Mouse (Mus musculus): Measurements from ENCODE around the gene U2surp. TPM values are rescaled to one million over a fixed set of nuclear protein-coding genes. Genes with fewer than 3 reads are reported as not detected.

The U2surp gene
- 10 to 100 TPM; 34.2 to 39.0 TPM for total RNA-seq (2021)
- long read RNA-seq, experiment 1, full-length matches to known transcripts = 18 of 26 reads
- long read RNA-seq, experiment 1, partial matches to known transcripts = 3 of 26 reads
- long read RNA-seq, experiment 1, other reads (novel, unspliced or antisense) = 5 of 26 reads
- long read RNA-seq, experiment 2, full-length matches to known transcripts = 11 of 16 reads
- long read RNA-seq, experiment 2, partial matches to known transcripts = 0 of 16 reads
- long read RNA-seq, experiment 2, other reads (novel, unspliced or antisense) = 5 of 16 reads

DNA sequence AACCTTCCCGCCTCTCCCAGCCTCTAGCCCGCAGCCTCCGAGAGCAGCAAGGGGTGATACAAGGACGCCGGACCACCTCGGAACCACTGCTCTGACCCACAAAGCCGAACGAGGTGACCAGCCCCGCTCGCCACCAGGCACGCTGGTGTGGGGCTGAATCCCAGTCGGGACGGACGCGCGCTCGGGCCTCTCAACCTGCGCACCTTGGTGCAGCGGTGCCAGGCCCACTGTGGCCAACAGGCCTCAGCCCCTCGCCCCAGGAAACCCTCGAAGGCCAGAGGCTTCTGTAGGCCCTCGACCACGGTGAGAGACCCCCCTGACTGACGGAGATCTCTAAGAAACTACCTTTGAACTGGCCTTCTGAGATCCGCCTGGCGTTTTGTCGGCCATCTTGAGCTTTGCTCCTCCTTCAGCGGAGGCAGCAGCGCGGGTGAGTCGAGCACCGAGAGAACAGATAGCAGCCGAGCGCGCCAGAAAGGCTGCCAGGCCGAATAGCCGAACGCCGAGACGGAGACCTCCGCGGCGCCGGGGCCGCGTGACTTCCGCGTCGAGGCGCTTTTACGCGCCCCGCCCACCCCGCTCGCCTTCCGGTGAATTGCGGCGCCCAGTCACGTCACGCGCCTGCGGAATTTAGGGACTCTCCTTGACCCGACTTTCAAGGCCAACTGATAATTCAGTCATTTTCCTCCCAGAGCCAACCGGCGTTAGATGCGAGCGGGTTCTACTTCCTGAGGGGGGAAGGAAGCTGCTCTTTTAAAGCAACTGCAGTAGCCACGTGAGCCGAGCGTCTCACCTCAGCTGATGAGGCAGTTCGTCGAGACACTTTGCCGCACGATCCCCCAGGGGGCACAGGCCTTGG is at the start of gene U2surp:
Gene U2surp, minus strand, starts transcription at position 525 of the 859 bp plus-strand sequence.
- DNase-seq = peak; percentile 97 to 98
- intact Hi-C loops (cut with DNase I) = loop anchor here (5.0 kb wide), 1 partner anchor 346 kb away; the partner anchor contains the start of gene Atr

DNA sequence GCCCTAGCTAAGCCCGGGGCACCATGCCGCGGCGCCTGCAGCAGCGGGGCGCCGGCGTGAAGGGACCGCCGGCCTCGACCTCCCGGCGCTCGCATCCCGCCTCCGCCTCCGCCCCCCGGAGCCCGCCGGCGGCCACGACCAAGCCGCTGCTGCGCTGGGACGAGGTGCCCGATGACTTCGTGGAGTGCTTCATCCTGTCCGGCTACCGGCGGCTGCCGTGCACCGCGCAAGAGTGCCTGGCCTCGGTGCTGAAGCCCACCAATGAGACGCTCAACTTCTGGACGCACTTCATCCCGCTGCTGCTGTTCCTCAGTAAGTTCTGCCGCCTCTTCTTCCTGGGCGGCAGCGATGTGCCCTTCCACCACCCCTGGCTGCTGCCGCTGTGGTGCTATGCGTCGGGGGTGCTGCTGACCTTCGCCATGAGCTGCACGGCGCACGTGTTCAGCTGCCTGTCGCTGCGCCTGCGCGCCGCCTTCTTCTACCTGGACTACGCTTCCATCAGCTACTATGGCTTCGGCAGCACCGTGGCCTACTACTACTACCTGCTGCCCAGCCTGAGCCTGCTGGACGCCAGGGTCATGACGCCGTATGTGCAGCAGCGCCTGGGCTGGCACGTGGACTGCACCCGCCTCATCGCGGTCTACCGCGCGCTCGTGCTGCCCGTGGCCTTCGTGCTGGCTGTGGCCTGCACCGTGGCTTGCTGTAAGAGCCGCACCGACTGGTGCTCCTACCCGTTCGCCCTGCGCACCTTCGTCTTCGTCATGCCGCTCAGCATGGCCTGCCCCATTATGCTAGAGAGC is 48.3 kb upstream of the U2surp start:
- intact Hi-C loops (cut with DNase I) = loop anchor here (5.0 kb wide), 1 partner anchor 107 kb away; no protein-coding TSS in a partner anchor
- peak; percentile 37 to 42 for DNase-seq

DNA sequence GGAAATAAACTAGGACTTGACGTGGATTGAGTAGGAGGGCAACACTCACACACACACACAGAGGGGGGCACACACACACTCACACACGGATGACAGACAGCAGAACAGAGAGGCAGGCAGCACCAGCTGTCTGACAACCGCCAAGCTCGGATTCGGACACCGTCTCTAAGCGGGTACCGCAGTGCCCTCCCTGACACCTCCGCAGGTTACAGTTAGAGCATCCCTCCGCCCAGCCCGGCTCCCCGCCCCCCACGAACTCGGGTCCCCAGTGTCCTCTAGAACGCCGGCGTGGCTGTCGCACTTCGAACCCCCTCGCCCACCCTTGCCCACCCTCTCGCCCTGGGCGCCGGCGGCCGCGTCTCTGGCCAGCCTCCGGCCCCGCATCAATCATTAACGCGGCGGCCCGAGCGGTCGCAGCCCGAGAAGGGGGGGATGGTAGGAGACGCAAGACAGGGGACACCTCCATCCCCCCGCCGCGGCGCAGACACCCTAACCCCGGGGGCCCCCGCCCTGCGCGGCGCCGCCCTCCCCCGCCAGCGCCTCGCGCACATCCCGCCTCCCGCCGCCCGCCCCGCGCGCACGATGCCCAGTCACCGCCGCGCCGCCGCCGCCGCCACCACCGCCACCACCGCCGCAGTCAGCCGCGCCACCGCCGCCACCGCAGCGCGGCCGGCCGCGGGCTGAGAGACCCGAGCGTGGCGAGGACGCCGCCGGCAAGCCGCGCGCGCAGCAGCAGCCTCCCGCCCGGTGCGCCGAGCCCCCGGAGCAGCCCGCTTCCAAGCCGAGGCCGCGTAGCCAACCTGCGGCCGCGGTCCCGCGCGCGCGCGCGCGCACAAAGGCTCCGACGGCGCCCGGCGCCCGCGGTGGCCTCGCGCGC is 47.5 kb upstream of the U2surp start, which contains the start of gene Paqr9:
Gene Paqr9, plus strand, starts transcription at position 599 of the 877 bp plus-strand sequence.
- DNase-seq = peak; percentile 31 to 51
- intact Hi-C loops (cut with DNase I) = no loop called here

DNA sequence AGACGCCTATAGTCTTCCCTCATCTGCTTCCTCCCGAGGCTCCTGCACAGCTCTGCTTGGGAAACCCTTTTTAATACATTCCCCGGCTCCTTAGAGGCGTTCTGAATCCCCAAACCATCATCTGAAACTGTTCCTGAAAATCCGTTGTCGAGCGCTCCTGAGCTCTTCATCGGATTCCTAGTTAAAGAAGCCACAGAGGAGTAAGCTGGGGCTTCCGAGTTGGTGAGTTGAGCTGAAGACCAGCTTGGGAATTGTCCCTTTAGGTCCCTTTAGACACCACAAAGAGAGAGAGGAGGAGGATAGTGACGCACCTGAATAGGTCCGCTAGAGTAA is 46.9 kb upstream of the U2surp start:
- DNase-seq = no peak
- intact Hi-C loops (cut with DNase I) = no loop called here

DNA sequence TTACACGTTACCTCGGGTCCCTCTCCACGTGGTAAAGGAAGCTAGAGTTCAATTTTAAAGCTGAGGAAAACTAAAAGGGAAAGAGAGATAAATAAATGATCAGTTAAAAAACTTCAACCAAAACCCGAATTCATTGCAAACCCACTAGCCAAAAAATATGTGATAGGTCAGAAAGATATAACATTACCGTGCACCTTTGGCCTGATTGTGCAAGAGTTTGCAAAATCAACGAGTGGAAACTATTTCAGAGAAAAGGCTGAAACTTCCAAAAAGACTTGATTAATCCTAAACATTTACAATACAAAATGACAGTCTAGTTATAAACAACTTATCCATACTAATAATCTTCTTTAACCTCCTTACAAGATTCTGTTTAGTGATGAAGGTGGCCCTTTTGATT is 45.9 kb upstream of the U2surp start:
- DNase-seq = no peak

DNA sequence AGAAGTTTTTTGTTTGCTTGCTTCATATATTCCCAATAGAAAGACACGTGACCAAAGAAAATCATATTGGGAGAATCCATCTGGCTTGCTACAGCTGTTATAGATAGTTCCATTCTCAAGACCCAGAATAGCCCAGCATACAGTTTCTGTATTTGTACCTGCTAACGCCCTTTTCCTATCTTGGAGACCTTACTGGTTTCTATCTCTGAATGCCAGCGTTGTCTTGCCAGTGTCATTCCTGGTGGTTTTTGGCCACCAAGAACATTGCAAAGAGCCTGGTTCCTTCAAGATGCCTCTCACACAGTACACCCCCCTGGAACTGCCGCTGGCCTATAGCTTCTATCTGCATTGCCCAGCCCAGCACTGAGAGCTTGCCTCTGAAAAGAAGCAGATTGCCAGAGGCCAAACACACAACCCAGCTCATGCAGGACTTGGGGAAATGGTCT is 44.3 kb upstream of the U2surp start:
- intact Hi-C loops (cut with DNase I) = no loop called here
- no peak for DNase-seq

More for the DNA sequence above, 45.9 kb upstream of the U2surp start:
- intact Hi-C loops (cut with DNase I) = no loop called here

DNA sequence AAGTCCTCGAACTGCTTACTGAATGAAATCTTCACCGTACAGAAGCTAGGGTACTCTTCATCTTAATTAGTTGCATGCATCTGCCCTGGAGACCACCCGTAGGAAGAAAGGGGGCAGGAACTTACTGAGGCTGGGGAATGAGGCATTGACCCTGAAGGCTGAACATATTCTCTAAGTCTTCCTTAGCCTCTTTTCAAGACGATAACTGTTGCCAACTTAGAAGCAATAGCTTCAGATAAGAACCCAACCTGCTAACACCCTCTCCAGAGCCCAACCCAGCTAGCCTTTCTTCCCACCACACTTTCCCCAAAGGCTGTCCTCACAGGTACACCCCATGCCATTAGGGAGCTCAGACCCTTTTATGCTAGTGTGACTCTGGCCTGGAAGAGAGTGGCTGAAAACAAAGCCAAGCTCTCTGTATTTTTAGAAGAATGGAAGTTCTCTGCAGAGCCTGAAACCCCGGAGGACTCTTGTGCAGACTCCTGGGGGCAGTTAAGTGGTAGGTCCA is 43.5 kb upstream of the U2surp start:
- intact Hi-C loops (cut with DNase I) = no loop called here
- DNase-seq = no peak

DNA sequence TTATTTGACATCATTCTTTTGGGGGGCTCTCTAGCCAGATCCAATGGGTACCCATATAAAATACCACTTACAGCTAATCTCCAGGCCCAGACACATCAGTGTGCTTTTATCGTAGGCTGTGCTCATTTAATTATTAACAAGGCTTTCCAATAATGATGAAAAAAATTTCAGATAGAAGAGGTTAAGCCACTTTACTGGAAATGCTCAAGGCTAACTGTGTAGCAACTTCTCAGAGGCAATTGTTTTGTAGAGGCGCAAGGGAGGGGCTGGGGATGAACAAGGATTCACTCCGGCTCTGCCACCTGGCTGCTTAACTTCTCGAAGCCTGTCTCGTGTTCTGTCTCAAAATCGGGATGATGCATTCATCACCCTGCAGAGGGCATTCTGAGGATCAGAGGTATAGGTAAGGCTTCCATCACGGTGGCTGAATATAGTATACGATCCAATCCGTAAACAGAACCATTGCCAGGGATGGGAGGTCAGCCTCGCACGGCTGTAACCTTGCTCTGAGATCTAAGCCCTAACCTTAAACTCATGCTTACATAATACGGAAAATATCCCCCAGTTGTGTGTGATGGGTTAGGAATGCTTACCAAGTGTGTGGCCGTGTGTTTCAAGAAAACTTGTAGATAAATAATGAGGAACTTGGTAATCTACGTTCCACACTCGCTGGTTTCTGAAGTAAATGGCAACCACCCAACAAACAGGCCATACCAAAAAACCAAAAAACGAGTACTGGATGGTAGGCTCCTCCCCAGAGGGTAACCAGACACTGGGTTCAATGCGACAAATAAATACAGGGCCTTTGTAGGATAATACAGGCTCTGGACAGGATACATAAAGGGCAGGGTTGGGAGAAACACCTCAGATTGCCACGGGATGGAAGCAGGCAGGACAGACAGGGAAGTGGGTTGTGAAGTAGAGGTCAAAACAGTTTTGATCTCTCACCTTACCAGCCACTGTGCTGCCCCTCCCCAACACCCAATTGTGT is 42.7 kb upstream of the U2surp start:
- intact Hi-C loops (cut with DNase I) = no loop called here
- DNase-seq = no peak

DNA sequence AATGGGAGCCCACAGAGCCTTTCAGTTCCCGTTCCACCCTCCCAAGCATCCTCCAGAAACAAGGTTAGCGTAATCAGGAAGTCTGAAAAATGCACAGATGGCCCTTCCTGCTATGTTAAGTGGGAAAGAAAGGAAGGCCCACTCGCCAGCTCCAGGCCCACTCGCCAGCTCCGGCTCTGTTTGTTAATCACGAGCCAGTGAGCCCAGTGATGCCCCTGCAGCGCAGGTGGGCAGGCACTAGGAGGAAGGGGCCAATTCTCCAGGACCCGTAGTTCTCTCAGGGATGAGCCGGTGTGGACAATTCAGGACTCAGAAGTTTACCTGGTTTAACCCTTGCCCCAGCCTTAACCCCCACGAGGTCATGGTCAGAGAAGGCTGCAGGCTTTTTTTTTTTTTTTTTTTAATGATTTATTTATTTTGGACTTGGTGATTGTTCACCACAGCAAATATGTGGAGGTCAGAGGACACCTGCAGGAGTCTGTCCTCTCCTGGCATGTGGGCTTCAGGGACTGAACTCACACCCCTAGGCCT is 40.4 kb upstream of the U2surp start:
- intact Hi-C loops (cut with DNase I) = no loop called here
- no peak for DNase-seq

DNA sequence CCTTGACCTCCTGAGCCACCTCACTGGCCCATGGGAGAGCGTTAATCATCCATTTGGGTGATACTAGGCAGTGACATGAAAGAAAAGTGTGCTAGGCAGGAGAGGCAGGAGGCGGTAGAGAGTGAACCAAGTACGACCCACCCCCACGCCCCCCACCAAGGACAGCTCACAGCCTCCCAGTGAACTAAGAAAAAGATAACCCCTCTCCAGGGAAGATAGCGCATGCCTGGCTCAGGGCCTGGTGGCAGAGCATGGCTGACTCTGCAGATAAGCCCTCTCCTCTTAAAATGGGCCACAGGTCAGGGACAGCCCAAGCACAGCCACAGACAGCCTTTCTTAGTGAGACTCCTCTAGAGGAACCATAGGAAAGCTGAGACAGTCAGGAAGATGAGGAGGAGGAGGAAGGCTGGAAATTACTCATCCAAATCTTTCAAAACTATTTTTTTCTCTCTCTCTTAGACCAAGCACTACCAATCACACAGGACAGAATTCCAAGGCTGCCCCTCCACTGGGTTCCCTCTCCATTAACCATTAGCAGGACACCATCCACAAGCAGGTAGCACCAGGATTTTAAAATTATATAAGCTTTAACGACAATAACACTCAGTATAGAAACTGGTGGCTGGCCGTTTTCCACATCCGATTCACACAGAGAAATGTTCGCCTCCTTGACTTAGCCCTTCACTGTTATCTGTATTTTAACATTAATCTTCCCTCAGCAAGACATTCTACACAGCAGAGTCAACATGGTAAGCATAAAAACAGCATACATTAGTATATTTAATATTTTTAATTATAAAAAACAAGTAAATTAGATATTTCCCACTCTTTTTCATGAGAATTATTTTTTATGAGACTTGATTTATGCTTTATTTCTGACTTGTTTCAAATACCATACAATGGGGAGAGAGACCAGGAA is 39.3 kb upstream of the U2surp start:
- intact Hi-C loops (cut with DNase I) = no loop called here
- peak; percentile 44 to 61 for DNase-seq

DNA sequence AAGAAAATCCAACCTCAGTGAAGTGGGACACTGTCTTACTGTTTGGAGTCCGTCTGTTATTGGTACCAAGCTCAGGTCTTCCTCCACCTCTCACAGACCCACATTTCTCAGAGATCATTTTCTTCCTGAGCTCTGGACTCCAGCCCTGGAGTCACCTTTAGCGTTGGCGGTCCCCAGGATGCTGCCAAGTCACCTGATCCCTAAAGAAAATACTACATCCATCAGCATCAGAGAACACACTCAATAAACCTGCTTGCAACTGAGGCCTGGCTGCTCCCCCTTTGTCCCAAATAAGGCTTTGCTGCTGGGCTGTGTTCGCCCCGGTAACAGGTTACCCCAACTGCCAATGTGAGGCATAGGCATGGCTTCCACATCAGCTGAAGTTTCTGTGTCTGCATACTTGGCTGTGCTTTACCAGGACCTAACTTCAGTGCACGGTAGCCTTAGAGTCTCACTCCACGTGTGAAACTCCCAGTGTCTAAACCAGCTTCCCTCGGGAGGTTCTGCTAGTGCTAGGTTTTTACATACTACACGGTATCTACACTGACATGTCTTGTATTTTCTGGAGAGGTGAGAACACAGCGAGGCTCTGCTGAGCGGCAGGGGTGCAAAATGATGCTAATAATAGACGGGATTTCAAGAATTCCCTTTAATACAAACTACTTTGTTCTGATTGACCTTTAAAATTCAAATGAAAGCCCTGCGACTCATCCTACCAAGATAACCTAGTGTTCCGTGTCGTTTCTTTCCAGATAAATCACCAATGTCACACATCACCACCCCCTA is 38.0 kb upstream of the U2surp start:
- DNase-seq = no peak
- intact Hi-C loops (cut with DNase I) = no loop called here

DNA sequence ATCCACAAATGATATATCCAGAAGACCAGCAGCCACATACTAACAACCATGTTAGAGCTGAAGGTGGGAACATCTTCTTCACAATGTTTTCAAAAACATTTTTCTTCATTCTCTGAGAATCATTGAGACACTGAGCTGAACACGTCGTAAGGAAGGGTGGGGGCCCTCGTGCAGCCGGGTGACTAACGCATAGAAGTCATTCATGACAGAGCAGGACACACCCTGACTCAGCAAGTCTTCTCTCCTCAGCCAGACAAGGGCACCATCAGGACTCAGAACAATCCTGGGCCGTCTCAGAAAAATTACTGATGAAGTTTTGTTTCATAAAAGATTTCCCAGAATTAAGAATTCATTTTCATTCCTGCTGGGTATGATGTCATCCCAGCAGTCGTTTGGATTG is 34.9 kb upstream of the U2surp start:
- intact Hi-C loops (cut with DNase I) = no loop called here

DNA sequence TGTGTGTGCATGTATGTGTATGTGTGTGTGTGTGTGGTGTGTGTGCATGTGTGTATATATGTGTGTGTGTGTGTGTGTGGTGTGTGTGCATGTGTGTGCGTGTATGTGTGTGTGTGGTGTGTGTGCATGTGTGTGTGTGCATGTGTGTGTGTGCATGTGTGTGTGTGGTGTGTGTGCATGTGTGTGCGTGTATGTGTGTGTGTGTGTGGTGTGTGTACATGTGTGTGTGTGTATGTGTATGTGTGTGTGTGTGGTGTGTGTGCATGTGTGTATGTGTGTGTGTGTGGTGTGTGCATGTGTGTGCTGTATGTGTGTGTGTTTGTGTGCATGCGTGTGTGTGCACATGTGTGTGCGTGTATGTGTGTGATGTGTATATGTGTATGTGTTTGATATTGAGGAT is 32.8 kb upstream of the U2surp start:
- DNase-seq = no peak
- intact Hi-C loops (cut with DNase I) = loop anchor here (5.0 kb wide), 1 partner anchor 143 kb away; no protein-coding TSS in a partner anchor

More for the DNA sequence above, 34.9 kb upstream of the U2surp start:
- no peak for DNase-seq

DNA sequence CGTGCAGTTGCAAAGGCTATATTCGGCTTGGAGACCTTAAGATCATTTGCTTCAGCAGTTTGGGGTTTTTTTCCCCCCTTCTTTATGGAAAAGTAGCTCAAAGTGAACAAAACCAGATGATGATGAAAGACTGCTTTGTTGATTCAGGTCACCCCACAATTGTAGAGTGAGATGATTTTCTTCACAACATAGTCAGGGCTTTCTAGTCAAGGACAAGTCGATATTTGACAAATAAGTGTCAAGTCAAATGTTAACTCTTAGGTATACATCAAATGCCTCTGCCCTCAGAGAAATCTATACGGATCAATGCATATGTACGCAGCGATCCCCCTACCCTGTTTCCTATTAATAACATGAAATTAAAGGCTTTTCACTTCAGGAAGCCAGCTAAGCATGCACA is 30.7 kb upstream of the U2surp start:
- no peak for DNase-seq
- intact Hi-C loops (cut with DNase I) = loop anchor here (5.0 kb wide), 1 partner anchor 145 kb away; no protein-coding TSS in a partner anchor

DNA sequence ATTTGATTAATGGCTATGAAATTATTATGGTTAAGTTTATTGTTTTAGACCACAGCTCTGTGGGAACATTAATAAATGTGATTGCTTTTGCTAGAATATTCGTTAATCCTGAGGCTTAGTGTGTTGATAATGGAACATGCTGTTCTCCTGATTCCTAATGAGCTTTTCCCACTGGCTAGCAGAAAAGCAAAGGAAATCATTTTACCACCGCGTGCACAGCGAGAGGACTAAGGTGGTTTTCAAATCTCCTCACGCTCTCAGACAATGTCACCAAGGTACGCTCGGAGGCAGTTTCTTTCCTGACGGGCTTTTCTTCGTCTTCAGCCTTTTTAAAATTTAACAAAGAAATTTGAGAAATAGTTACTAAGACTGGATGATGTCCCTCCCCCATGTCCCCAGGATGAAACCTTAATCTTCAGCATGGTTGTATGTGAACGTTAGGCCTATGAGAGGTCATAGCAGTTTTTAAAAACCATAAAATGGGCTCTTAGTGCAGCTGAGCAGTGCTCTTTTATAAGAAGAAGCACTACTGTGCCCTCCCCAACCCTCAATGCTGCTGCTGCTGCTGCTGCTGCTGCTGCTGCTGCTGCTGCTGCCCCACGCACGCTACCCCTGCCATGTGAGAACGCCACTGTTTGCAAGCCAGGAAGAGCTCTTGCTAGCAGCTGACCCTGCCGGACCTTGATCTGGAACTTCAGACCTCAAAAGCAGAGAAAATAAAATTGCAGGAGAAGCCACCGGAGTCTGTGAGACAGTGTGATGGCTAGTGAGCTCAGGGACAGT is 30.0 kb upstream of the U2surp start:
- no peak for DNase-seq
- intact Hi-C loops (cut with DNase I) = loop anchor here (5.0 kb wide), 1 partner anchor 145 kb away; no protein-coding TSS in a partner anchor
